Mouse (Mus musculus): ENCODE measurements around the gene Pcp2. TPM values are rescaled to one million over a fixed set of nuclear protein-coding genes. Genes with fewer than 3 reads are reported as not detected.
"Not testable (repeated sequence)": the region's sequence is repeated elsewhere in the genome, so short reads cannot be mapped to it uniquely, and the experiment has no call there.

Gene Pcp2
- polyA plus RNA-seq, 1 experiment from 2014 or later: not detected

- no peak overlapping the region for H3K9ac ChIP-seq (ENCODE audit: low read length)
- no peak for ATAC-seq (ENCODE audit: insufficient number of reproducible peaks, insufficient read depth, low FRiP score, low read depth)
- no peaks in the 10 kb centered on the region for H3K36me3 ChIP-seq (ENCODE audit: control insufficient read depth, insufficient read depth, low read length)
- no peaks in the 10 kb centered on the region for H3K9me3 ChIP-seq (ENCODE audit: control insufficient read depth, low read length)
- H3K27ac ChIP-seq (replicated peaks in 1 of 2; ENCODE audit: control insufficient read depth in 1 of 2, insufficient read depth in 1 of 2, low read depth in 2 of 2, low read length in 2 of 2): no peak overlapping the region
- peaks cover 14% of the 10 kb centered on the region for H3K27me3 ChIP-seq (ENCODE audit: control insufficient read depth, insufficient read depth, low read length)
- no peaks in the 10 kb centered on the region; a peak in 1 of 4 replicates for H3K4me1 ChIP-seq (ENCODE audit: control insufficient read depth in 2 of 2, insufficient read depth in 2 of 2, low read length in 2 of 2)
- no peak overlapping the region for H3K4me2 ChIP-seq (ENCODE audit: low read length)
- WGBS: 88% methylated on average over 2 of the region's 2 CpGs
- no peak overlapping the region for H3K4me3 ChIP-seq (ENCODE audit: control insufficient read depth in 1 of 2, insufficient read depth in 1 of 2, low read depth in 1 of 2, low read length in 2 of 2)
Observed at GRCm38 (mm10) chr8:3586452-3586851, 38.9 kb downstream of the Pcp2 start.

- 88% methylated on average over 1 of the region's 3 CpGs for WGBS
- not testable (repeated sequence) for ATAC-seq (ENCODE audit: insufficient number of reproducible peaks, insufficient read depth, low FRiP score, low read depth)
Observed at GRCm38 (mm10) chr8:3581961-3582360, 43.4 kb downstream of the Pcp2 start.

GRCm38 (mm10) chr8:3579390-3580364 is 45.7 kb downstream of the Pcp2 start:
- Histone ChIP-seq H3K27me3 (ENCODE audit: control insufficient read depth, insufficient read depth, low read length) (no peaks in the 10 kb centered on the region), H3K9me3 (ENCODE audit: control insufficient read depth, low read length) (no peaks in the 10 kb centered on the region), H3K4me3 (ENCODE audit: control insufficient read depth in 1 of 2, insufficient read depth in 1 of 2, low read depth in 1 of 2, low read length in 2 of 2) (no peak overlapping the region), H3K4me1 (ENCODE audit: control insufficient read depth in 2 of 2, insufficient read depth in 2 of 2, low read length in 2 of 2) (no peaks in the 10 kb centered on the region), H3K36me3 (ENCODE audit: control insufficient read depth, insufficient read depth, low read length) (no peaks in the 10 kb centered on the region), H3K27ac (replicated peaks in 1 of 2; ENCODE audit: control insufficient read depth in 1 of 2, insufficient read depth in 1 of 2, low read depth in 2 of 2, low read length in 2 of 2) (no peak overlapping the region), H3K9ac (ENCODE audit: low read length) (no peak overlapping the region), H3K4me2 (ENCODE audit: low read length) (no peak overlapping the region)
- no peak for ATAC-seq (ENCODE audit: insufficient number of reproducible peaks, insufficient read depth, low FRiP score, low read depth)
- 77% methylated on average over 9 of the region's 9 CpGs for WGBS

More at GRCm38 (mm10) chr8:3581961-3582360, 43.4 kb downstream of the Pcp2 start:
- H3K36me3 ChIP-seq (ENCODE audit: control insufficient read depth, insufficient read depth, low read length); H3K4me3 ChIP-seq (ENCODE audit: control insufficient read depth in 1 of 2, insufficient read depth in 1 of 2, low read depth in 1 of 2, low read length in 2 of 2); H3K27me3 ChIP-seq (ENCODE audit: control insufficient read depth, insufficient read depth, low read length); H3K9ac ChIP-seq (ENCODE audit: low read length); H3K4me1 ChIP-seq (ENCODE audit: control insufficient read depth in 2 of 2, insufficient read depth in 2 of 2, low read length in 2 of 2); H3K27ac ChIP-seq (replicated peaks in 1 of 2; ENCODE audit: control insufficient read depth in 1 of 2, insufficient read depth in 1 of 2, low read depth in 2 of 2, low read length in 2 of 2); H3K4me2 ChIP-seq (ENCODE audit: low read length); H3K9me3 ChIP-seq (ENCODE audit: control insufficient read depth, low read length): not testable (repeated sequence)

- WGBS: 65% methylated on average over 15 of the region's 15 CpGs
- no peak for ATAC-seq (ENCODE audit: insufficient number of reproducible peaks, insufficient read depth, low FRiP score, low read depth)
- no peaks in the 10 kb centered on the region for H3K36me3 ChIP-seq (ENCODE audit: control insufficient read depth, insufficient read depth, low read length)
Observed at GRCm38 (mm10) chr8:3576211-3576960, 49.0 kb downstream of the Pcp2 start.

GRCm38 (mm10) chr8:3574546-3574945 is 50.8 kb downstream of the Pcp2 start:
- no peaks in the 10 kb centered on the region for H3K4me1 ChIP-seq (ENCODE audit: control insufficient read depth in 2 of 2, insufficient read depth in 2 of 2, low read length in 2 of 2)
- no peak overlapping the region for H3K4me3 ChIP-seq (ENCODE audit: control insufficient read depth in 1 of 2, insufficient read depth in 1 of 2, low read depth in 1 of 2, low read length in 2 of 2)
- H3K9ac ChIP-seq (ENCODE audit: low read length): no peak overlapping the region
- ATAC-seq (ENCODE audit: insufficient number of reproducible peaks, insufficient read depth, low FRiP score, low read depth): no peak
- H3K27ac ChIP-seq (replicated peaks in 1 of 2; ENCODE audit: control insufficient read depth in 1 of 2, insufficient read depth in 1 of 2, low read depth in 2 of 2, low read length in 2 of 2): no peak overlapping the region
- H3K4me2 ChIP-seq (ENCODE audit: low read length): no peak overlapping the region
- H3K36me3 ChIP-seq (ENCODE audit: control insufficient read depth, insufficient read depth, low read length): no peaks in the 10 kb centered on the region
- H3K9me3 ChIP-seq (ENCODE audit: control insufficient read depth, low read length): no peaks in the 10 kb centered on the region
- no peaks in the 10 kb centered on the region for H3K27me3 ChIP-seq (ENCODE audit: control insufficient read depth, insufficient read depth, low read length)
- 85% methylated on average over 3 of the region's 3 CpGs for WGBS

More at GRCm38 (mm10) chr8:3576211-3576960, 49.0 kb downstream of the Pcp2 start:
- H3K4me3 ChIP-seq (ENCODE audit: control insufficient read depth in 1 of 2, insufficient read depth in 1 of 2, low read depth in 1 of 2, low read length in 2 of 2): no peak overlapping the region
- no peak overlapping the region for H3K4me2 ChIP-seq (ENCODE audit: low read length)
- no peak overlapping the region for H3K27ac ChIP-seq (replicated peaks in 1 of 2; ENCODE audit: control insufficient read depth in 1 of 2, insufficient read depth in 1 of 2, low read depth in 2 of 2, low read length in 2 of 2)
- no peaks in the 10 kb centered on the region for H3K27me3 ChIP-seq (ENCODE audit: control insufficient read depth, insufficient read depth, low read length)
- no peaks in the 10 kb centered on the region for H3K4me1 ChIP-seq (ENCODE audit: control insufficient read depth in 2 of 2, insufficient read depth in 2 of 2, low read length in 2 of 2)
- H3K9me3 ChIP-seq (ENCODE audit: control insufficient read depth, low read length): no peaks in the 10 kb centered on the region
- H3K9ac ChIP-seq (ENCODE audit: low read length): no peak overlapping the region

Other genes with a start within 250 kb of the Pcp2 start
- 4.6 and 6.0 TPM in 2 replicates for gene Arhgef18, start 232.5 kb downstream of the Pcp2 start, polyA plus RNA-seq (2014; fragmentation: Nextera tagmentation; extraction: Ambion mirVana)
- gene Pex11g, start 157.9 kb downstream of the Pcp2 start, polyA plus RNA-seq (2014; fragmentation: Nextera tagmentation; extraction: Ambion mirVana): 5.0 and 5.4 TPM in 2 replicates
- gene Tex45, start 154.7 kb downstream of the Pcp2 start, polyA plus RNA-seq (2014; fragmentation: Nextera tagmentation; extraction: Ambion mirVana): not detected in 2 replicates
- gene Zfp358, start 132.4 kb downstream of the Pcp2 start, polyA plus RNA-seq (2014; fragmentation: Nextera tagmentation; extraction: Ambion mirVana): 11.5 and 17.4 TPM in 2 replicates
- gene Mcoln1, start 125.1 kb downstream of the Pcp2 start, polyA plus RNA-seq (2014; fragmentation: Nextera tagmentation; extraction: Ambion mirVana): 36.0 and 38.0 TPM in 2 replicates
- 11.1 and 15.8 TPM in 2 replicates for gene Pnpla6, start 110.2 kb downstream of the Pcp2 start, polyA plus RNA-seq (2014; fragmentation: Nextera tagmentation; extraction: Ambion mirVana)
- gene C330021F23Rik, start 57.6 kb downstream of the Pcp2 start, polyA plus RNA-seq (2014; fragmentation: Nextera tagmentation; extraction: Ambion mirVana): 5.1 and 8.5 TPM in 2 replicates
- 1.6 and 2.9 TPM in 2 replicates for gene Camsap3, start 38.3 kb downstream of the Pcp2 start, polyA plus RNA-seq (2014; fragmentation: Nextera tagmentation; extraction: Ambion mirVana)
- 29.0 and 30.9 TPM in 2 replicates for gene Xab2, start 4.2 kb downstream of the Pcp2 start, polyA plus RNA-seq (2014; fragmentation: Nextera tagmentation; extraction: Ambion mirVana)
- 113 and 114 TPM in 2 replicates for gene Pet100, start 4.0 kb downstream of the Pcp2 start, polyA plus RNA-seq (2014; fragmentation: Nextera tagmentation; extraction: Ambion mirVana)
- gene Stxbp2, start 5.4 kb upstream of the Pcp2 start, polyA plus RNA-seq (2014; fragmentation: Nextera tagmentation; extraction: Ambion mirVana): 39.0 and 40.2 TPM in 2 replicates
- gene Retn, start 30.2 kb upstream of the Pcp2 start, polyA plus RNA-seq (2014; fragmentation: Nextera tagmentation; extraction: Ambion mirVana): not detected in 2 replicates
- 0.18 and 0.22 TPM in 2 replicates for gene Mcemp1, start 40.2 kb upstream of the Pcp2 start, polyA plus RNA-seq (2014; fragmentation: Nextera tagmentation; extraction: Ambion mirVana)
- 8.1 and 10.0 TPM in 2 replicates for gene Fcor, start 46.8 kb upstream of the Pcp2 start, polyA plus RNA-seq (2014; fragmentation: Nextera tagmentation; extraction: Ambion mirVana)
- gene Trappc5, start 50.8 kb upstream of the Pcp2 start, polyA plus RNA-seq (2014; fragmentation: Nextera tagmentation; extraction: Ambion mirVana): 27.6 and 28.4 TPM in 2 replicates
- not detected in 2 replicates for gene Fcer2a, start 68.6 kb upstream of the Pcp2 start, polyA plus RNA-seq (2014; fragmentation: Nextera tagmentation; extraction: Ambion mirVana)
- gene Clec4g, start 95.1 kb upstream of the Pcp2 start, polyA plus RNA-seq (2014; fragmentation: Nextera tagmentation; extraction: Ambion mirVana): 4.3 and 6.0 TPM in 2 replicates
- not detected in 2 replicates for gene Cd209a, start 123.4 kb upstream of the Pcp2 start, polyA plus RNA-seq (2014; fragmentation: Nextera tagmentation; extraction: Ambion mirVana)
- not detected in 2 replicates for gene Cd209e, start 228.8 kb upstream of the Pcp2 start, polyA plus RNA-seq (2014; fragmentation: Nextera tagmentation; extraction: Ambion mirVana)

Data from heart, embryonic 14.5 days (tissue).